Mouse (Mus musculus) right cerebral cortex, postnatal 10 days (tissue): ENCODE measurements at regions not wholly inside any gene's neighbourhood (a gene's known extent, or its start where the extent isn't known, plus 50 kb on each side); places are given as distances from the start of the nearest gene placed in this dataset.

Source experiments
- DNase-seq, 2 experiments: peaks; one replicate each; pipeline ENCODE4 v3.0.0; 2021; ENCODE audit warnings: low spot score in 2 of 2

- DNase-seq, result no peak
These were observed 87.7 kb upstream of the 4933412E24Rik start for GRCm38 (mm10) chr15:60104126-60104525.

GRCm38 (mm10) chr15:60101485-60102280 is 85.3 kb upstream of the 4933412E24Rik start:
- DNase-seq, result no peak

- DNase-seq, result peak; percentile 84 to 85
These were observed 80.7 kb upstream of the 4933412E24Rik start for GRCm38 (mm10) chr15:60097141-60097540.

- DNase-seq, result peak; percentile 40 to 55
These were observed 79.7 kb upstream of the 4933412E24Rik start for GRCm38 (mm10) chr15:60096131-60096530.

GRCm38 (mm10) chr15:60089921-60090320 is 73.5 kb upstream of the 4933412E24Rik start:
- no peak for DNase-seq

GRCm38 (mm10) chr15:60088964-60089899 is 72.8 kb upstream of the 4933412E24Rik start:
- peak; percentile 31 to 63 for DNase-seq
